Mouse (Mus musculus) layer of hippocampus, adult 18-20 months (tissue): Measurements from ENCODE around the gene BC005561. TPM values are rescaled to one million over a fixed set of nuclear protein-coding genes. Genes with fewer than 3 reads are reported as not detected.
A peak's percentile ranks its signal among the peaks of the same experiment; 100 is the strongest.
"Not testable (repeated sequence)": the region's sequence is repeated elsewhere in the genome, so short reads cannot be mapped to it uniquely, and the experiment has no call there.

Experiments
- DNase-seq, 2 experiments: peaks; one replicate each; pipeline ENCODE4 v3.0.0; 2022; ENCODE audit warnings: low spot score in 2 of 2
- long read RNA-seq: library from polyadenylated mRNA; stranded (forward); transcript quantifications from one replicate; pipeline ENCODE4 v2.0.0, GENCODE M21; 2021
- total RNA-seq, 2 experiments: library from RNA; stranded (reverse); gene quantifications; 2 replicates each; pipeline ENCODE4 v1.2.3; 2021

BC005561 gene
- total RNA-seq = 10 to 100 TPM; 11.1 to 11.3 TPM
- long read RNA-seq = 0 reads

DNA sequence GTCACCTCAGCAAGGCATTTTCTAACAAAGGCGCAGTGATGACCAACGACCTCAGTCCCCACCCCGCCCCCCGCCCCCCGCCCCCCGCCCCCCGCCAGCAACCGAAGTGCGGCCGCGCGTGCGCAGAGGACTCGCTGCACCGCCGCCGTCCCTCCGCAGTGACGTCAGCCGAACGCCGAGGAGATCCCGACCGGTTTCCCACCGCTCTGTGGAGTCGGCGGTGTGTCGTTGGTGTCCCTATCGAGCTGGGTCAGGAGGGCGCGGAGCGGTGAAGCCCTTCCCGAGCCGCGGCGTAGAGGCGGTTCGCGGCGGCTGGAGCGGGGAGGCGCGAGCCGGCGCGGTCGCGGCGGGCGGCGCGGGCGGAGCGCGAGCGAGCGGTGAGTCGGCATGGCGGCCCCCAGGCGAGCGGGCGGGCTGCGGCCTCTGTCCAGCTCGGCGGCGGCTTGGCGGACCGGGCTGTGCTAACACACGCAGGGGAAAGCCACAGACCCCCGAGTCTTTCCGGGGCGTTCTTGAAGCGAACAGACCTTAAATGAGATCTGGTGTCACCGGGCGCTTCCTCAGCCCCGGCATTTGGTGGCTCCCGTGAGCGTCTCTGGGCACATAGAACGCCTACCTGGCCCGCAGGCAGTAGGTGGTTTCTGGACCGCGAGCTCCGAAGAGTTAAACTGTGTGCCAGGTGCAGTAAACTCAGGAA is at the start of gene BC005561:
Gene BC005561, plus strand, starts transcription at position 158 of the 697 bp plus-strand sequence.
- DNase-seq = peak; percentile 74 to 88

DNA sequence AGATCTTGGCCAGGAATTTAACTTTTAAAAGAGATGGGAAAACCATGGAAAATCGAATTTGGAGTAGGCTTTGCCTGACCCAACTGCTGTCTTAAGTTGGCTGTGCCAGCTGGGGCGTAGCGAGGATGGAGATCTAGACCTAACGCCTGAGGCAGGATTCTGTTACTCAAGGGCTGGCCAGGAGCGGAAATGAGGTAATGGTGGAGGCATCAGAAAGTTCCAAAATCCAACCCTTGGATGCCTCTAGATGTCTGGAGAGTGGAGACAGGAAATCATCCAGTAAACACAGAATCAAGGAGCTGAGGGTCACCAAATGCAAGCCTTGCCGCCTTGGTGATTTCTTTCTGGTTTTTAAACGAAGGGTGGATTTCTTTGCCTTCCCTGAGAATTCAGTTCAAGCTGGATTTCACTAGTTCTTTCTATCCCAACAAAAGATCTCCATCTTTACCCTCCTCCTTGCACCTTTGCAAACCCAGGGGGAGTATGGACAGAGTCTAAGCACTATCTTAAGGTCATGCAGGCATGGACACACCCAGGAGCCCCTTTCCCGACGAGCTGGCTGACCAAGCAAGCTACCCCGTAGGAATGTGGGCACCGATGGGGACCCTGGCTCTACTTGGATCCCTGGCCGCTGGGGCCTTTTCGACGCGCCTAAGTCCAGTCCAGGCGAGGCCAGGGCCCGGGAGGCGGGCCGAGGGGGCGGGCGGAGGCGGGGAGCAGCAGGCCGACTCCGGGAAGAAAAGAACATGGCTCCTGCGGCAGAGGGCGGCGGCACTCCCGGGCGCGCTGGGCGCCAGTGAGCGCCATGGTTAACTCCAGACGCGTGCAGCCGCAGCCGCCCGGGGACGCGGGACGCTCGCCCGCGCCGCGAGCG is 49.1 kb upstream of the BC005561 start, which contains the start of gene Pkd2:
Gene Pkd2, plus strand, starts transcription at position 619 of the 874 bp plus-strand sequence.
- DNase-seq = peak; percentile 39 to 65

DNA sequence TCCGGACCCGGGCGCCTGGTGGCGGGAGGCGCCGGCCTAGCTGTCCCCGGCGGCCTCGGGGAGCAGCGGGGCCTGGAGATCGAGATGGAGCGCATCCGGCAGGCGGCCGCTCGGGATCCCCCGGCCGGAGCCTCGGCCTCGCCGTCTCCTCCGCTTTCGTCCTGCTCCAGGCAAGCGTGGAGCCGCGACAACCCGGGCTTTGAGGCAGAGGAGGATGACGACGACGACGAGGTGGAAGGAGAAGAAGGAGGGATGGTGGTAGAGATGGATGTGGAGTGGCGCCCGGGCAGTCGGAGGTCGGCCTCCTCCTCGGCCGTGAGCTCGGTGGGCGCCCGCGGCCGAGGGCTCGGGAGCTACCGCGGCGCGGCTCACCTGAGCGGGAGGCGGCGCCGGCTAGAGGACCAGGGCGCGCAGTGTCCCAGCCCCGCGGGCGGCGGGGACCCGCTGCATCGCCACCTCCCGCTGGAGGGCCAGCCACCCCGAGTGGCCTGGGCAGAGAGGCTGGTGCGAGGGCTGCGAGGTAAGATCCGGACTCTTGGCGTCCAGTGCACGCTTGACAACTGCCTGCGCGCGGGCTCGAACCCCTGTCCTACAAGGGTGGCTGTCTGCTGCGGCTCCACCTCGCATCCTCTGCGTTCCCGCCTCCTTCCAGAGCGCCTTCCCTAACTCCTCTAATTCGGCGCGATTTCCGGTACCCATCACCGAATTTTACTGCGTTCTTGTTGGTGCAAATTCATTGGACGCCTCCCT is 48.3 kb upstream of the BC005561 start:
- DNase-seq = peak; percentile 68 to 82

DNA sequence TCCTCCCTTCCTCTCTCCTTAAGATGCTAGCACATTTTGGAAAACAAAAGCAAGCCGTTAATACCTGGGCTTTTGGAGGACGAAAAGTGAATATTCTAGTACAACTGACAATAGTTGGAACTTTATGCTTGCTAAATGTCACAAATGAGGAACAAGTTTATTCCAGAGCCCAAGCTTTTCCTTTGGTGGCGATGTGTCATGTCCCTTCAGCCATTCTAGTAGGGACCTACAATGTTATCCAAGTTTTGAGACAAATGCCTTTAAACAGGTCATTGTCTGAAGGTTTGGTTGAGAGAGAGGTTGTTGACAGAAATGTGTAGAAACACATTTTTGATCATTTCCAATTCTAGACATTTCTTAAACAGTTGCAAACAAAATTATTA is 47.7 kb upstream of the BC005561 start:
- DNase-seq = no peak

DNA sequence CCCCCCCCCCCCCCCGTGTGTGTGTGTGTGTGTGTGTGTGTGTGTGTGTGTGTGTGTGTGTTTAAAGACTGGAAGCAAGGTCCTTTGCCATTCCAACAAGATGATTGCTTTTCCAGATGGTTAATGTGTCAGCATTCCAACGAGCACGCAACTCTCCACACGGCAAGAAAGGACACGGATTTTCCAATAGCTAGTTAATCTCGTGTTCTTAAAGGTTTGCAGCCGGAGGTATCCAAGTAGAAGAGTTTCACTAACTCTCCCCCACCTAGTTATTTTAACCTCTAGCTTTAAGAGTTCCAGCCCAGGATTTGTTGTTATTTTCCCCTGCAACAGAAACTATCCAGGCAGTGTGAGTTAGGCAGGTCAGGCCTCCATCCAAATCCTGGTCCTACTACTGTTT is 47.3 kb upstream of the BC005561 start:
- DNase-seq = no peak

DNA sequence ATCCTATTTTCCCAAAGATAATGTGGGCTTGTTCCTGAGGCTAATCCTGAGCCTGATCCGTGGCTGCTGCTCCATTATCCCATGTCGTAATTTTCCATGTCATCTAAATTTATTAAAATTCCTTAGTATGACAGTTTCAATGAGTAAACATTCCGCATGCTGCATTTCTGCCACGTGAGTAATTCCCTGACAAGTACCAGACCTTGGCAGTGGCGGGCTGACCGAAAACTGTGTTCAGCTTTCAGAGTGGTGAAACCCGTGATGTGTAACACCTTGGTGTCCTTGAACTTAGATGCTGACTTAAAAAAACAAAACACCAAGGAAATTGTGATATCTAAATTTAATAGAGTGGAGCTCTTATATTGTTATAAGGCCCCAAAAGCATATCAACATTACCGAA is 42.9 kb upstream of the BC005561 start:
- DNase-seq = no peak

DNA sequence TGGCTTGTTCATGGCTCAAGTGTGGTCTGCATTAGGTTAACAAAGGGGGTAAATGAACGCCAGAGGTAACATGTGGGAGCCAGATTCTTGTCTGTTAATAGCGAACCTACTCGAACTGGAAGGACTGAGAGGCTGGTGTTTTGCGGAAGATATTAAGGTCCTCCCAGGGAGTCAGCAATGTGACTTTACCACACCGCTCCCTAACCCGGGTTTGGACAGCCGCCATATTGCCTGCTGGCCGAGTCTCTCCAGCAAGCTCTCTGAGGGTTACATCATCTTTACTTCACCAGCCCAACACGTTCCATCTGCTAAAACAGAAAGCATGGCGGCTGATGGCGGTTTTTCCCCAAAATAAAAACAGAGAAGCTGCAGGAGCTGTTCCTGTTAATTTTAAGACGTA is 42.4 kb upstream of the BC005561 start:
- DNase-seq = peak in 1 of 2 experiments; percentile 30

DNA sequence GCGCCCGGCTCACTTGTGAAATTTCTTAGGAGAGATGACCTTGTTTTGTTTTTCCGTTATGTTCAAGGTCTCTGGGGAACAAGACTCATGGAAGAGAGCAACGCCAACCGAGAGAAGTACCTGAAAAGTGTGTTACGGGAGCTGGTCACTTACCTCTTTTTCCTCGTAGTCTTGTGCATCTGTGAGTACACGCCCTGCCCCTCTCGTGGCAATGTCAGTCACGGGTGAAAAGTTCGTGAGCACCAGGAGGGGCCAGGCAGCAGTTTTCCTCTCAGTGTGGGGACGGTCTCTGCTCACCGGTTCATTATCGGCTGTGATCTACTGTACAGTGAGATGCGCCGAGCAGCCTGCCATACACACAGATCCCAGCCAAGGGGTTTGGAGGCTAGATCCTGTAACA is 41.3 kb upstream of the BC005561 start:
- DNase-seq = no peak

DNA sequence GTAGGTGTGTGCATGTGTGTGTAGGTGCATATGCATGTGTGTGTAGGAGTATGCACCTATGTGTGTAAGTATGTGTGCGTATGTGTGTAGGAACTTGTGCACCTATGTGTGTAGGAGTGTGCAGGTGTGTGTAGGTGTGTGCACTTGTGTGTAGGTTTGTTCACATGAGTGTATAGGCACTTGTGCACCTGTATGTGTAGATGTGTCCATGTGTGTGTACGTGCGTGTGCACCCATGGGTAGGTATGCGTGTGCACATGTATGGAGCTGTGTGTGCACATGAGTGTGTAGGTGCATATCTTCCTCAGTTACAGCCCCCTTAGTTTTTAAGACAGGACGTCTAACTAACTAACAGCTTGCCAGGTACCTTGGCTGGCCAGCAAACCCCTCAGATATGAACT is 39.6 kb upstream of the BC005561 start:
- DNase-seq = no peak

DNA sequence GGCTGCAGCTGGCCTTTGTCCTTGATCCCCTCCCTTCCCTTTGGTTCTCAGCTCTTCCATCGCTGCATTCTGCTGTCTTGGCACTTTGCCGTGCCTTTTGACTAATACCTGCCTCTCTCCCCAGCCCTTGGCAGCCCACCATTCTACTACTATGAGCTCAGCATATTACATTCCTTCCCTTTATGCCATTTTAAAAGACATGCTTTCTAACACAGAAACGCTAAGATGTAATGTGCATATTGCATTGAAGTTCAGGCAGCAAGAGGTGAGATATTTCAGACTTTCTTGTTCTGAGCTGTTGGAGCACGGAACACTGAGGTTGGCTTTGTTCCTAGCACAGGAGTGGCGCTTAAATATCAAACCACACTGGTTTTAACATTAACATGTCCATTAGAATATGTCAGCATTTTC is 37.2 kb upstream of the BC005561 start:
- no peak for DNase-seq

DNA sequence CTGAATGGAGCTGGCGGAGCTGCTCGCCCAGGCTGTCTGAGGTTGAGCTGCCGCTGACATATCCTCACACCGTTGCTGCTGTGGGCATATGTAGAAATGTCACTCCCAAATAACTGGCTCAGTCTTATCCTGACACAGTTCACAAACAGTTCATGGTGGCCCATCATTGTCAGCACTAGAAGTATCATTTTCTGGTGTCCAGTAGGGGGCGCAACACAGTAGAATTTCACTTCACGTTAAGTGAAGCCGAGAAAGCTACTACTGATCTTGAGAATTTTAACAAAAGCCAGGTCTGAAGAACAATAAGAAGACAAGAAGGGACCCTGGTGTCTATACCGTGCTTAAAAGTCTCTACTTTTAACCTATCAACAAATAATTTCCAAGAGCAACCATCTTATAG is 35.8 kb upstream of the BC005561 start:
- DNase-seq = no peak

DNA sequence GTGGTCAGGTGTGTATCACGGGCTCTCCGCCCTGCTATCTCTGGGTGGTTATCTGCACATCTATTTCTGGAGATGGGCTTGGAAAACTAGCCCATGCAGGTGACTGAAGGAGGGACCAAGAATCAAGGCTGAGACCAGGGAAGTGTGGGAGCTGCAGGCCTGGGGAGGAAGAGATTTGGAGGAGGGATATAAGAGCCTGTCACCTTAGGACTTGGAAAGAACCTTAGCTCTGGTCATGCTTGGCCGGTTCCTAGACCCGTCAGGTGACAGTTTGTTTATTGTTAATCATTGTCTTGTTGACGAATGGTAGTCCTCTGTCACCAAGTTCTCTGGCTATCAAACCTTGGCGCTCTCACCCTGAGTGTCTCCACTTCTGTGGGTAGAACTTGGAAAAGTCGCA is 27.8 kb upstream of the BC005561 start:
- no peak for DNase-seq

DNA sequence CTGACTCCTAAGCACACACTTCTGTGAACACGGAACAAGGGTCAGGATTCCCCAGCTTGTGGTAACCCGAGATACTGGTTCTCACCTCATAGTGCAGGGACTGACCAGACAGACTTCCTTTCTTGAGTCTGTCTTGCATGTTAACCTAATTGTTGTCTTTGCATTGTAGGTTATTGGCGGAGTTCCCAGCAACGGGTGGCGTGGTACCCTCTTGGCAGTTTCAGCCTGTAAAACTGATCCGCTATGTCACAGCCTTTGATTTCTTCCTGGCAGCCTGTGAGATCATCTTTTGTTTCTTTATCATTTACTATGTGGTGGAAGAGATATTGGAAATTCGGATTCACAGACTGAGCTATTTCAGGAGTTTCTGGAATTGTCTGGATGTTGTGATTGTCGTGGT is 25.3 kb upstream of the BC005561 start:
- no peak for DNase-seq

DNA sequence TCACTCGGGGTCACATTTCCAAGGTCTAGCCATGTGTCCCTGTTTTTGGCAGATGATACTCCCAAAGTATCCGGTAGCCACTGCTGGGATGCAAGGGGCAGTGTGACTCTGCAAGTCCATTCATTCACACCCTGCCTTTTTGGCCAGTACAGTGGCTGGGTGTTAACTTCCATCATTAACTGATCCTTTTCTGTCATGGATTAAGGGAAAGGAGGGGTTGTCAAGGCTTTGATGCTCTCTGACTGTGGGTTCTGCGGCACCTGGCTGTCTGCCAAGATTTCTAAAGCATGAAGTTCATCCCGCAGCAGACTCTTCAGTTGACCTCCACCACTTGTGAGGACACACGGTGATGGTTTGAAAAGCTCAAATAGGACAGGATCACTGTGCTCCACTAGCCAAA is 16.6 kb upstream of the BC005561 start:
- no peak for DNase-seq

DNA sequence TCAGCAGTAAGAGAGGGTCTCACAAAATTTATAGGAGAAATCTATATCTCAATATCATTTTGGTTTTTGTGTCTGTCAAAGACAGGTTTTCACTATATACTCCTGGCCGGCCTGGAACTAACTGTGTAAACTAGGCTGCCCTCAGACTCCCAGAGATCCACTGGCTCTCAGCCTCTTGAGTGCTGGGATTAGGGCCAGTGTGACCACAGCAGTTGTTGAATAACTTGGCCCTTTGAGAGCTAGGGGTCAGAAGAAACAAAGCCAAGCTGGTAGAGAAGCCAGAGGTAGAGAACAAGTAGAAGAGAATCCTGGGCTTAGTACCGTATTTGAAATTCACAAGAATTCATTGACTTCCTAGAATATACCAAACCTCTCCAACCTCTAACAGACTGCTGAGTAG is 3.3 kb upstream of the BC005561 start:
- DNase-seq = no peak

DNA sequence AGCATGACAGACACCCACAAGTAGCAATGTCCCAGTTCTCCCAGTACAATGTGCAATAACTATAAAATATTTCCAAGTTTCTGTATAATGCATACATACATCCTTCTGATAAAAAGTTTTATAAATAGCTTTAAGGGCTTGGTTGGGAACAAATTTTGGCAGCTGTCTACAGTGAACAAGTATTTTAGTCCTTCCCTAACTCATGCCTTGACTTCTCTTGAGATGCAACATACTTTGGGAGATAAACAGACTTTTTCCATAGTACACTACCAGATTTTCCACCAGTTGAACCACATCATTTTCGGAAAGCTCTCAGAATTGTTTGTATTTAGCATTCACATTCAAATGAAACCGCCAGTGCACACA is 340 bp upstream of the BC005561 start:
- no peak for DNase-seq

DNA sequence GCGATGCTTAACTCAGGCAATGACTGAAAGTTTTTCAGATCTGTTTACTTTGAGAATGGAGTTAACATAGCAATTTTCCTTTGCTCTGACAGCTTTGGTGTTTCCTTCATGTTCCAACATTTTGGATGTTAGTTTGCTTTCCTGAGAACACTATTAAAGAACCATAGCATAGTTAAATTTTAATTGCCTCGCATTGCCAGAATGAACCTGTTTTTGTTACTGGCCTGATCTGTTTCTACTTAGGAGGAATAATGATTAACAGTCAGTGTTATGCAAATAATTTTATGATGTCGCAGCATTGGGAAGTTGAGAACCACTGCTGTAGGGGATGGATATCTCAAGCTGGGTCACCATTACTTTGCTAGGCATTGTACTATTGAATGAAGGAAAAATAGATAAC is 3.1 kb downstream of the BC005561 start:
- no peak for DNase-seq

DNA sequence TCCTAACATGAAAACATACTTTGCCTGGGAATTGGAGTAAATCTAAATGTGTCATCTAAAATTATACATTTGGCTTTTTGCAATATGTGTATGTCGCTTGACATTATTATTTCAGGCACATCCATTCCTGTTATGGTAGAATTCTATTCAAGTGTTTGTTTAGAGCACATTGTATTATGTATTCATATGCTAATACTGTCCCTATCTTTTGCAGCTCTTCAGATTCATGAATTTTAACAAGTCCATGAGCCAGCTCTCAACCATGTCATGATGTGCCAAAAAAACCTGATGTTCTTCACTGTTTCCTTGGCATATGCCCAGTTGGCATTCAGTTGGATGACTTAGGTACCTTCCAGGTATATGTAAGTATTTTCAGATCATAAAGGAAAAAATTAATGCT is 30.5 kb downstream of the BC005561 start:
- peak in 1 of 2 experiments; percentile 20 for DNase-seq

DNA sequence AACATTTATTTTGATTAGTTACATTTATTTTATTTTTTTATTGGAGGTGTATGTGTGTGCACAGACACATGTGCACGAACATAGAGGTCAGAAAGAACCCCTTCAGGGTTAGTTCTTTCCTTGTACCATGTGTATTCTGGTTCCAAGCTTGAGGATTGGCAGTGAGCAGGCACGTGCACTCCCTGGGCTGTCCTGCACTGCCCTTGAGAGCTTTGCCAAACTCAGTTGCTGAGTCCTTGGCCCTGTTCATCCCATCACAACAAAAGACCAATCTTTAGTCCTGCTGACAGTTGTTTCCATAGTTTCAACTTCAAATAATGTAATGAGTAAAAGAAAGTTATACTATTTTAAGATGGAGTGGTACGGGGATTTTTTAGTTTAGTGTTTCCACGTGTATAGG is 31.2 kb downstream of the BC005561 start:
- DNase-seq = no peak

DNA sequence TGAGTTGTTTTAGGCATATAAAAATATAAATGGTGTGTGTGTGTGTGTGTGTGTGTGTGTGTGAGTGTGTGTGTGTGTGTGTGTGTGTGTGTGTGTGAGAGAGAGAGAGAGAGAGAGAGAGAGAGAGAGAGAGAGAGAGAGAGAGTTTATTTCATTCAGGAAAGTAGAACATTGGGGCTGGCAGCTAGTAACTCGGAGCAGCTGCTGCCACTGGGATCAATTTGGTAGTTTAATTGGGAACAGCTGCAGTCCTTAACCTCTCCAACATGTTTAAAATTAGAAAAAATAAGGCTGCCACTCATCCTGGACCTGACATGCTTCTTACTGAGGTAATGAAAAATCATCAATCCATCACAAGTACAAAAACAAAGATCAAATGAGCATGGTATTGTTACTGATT is 59.9 kb downstream of the BC005561 start:
- DNase-seq = not testable (repeated sequence)

DNA sequence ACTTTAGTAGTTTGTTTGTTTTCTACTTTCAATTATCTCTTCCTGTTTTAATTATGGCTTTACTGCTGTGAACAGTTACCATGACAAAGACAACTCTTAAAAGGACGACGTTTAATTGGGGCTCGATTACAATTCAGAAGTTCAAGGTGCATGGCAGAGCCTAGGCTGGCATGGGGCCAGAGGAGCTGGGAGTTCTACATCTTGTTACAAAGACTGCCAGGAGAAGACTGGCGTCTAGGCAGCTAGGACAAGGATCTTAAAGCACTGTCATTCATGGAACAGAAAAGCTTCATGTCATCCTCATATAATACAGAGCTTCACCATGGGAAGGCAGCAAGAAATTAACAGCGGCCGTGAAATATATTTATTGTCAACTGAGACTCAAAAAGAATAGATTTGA is 62.6 kb downstream of the BC005561 start:
- DNase-seq = peak in 1 of 2 experiments; percentile 27
